Comparison of ENCODE assay signal across 16 mouse cellular contexts in genomic region chr17:93598181-93598685, GRCm38 (mm10).
"Had no signal": no experiment of that assay in that cellular context is flagged by ENCODE, and none has a peak within 500 bp of the region (broad histone marks: within the 10 kb centered on the region; RNA-seq: fewer than 3 reads in every experiment).

No protein-coding gene starts in this region.

- H3K4me1 ChIP-seq: limb, embryonic 15.5 days; liver, embryonic 13.5 days; lung, embryonic 15.5 days; megakaryocyte, embryonic 14.5 days; midbrain, embryonic 15.5 days; neural tube, embryonic 12.5 days; stomach, embryonic 15.5 days had no signal

- H3K27me3 ChIP-seq: limb, embryonic 15.5 days; liver, embryonic 13.5 days; lung, embryonic 15.5 days; megakaryocyte, embryonic 14.5 days; midbrain, embryonic 15.5 days; neural tube, embryonic 12.5 days; stomach, embryonic 15.5 days had no signal

- H3K9me3 ChIP-seq: limb, embryonic 15.5 days; liver, embryonic 13.5 days; lung, embryonic 15.5 days; megakaryocyte, embryonic 14.5 days; midbrain, embryonic 15.5 days; neural tube, embryonic 12.5 days; stomach, embryonic 15.5 days had no signal

- ATAC-seq: inflammation-experienced regulatory T-cells, adult 6 months; intestine, postnatal 0 days; liver, postnatal 0 days; midbrain, embryonic 15.5 days had no signal

- H3K9ac ChIP-seq: limb, embryonic 15.5 days; liver, embryonic 13.5 days; liver, postnatal 0 days; lung, embryonic 15.5 days; midbrain, embryonic 15.5 days; neural tube, embryonic 12.5 days; stomach, embryonic 15.5 days had no signal

- DNase-seq: kidney, adult 8-10 months; kidney, postnatal 36 days; liver, embryonic 13.5 days; liver, postnatal 0 days; lung, postnatal 14 days; thymus, postnatal 36 days had no signal

- H3K36me3 ChIP-seq: limb, embryonic 15.5 days; liver, embryonic 13.5 days; lung, embryonic 15.5 days; midbrain, embryonic 15.5 days; neural tube, embryonic 12.5 days; stomach, embryonic 15.5 days had no signal

- H3K27ac ChIP-seq: limb, embryonic 15.5 days; liver, embryonic 13.5 days; lung, embryonic 15.5 days; macrophage; midbrain, embryonic 15.5 days; neural tube, embryonic 12.5 days; stomach, embryonic 15.5 days had no signal

- H3K4me2 ChIP-seq: limb, embryonic 15.5 days; liver, embryonic 13.5 days; lung, embryonic 15.5 days; midbrain, embryonic 11.5 days; midbrain, embryonic 15.5 days; neural tube, embryonic 12.5 days; stomach, embryonic 15.5 days had no signal

- H3K4me3 ChIP-seq: limb, embryonic 15.5 days; liver, embryonic 13.5 days; lung, embryonic 15.5 days; megakaryocyte, embryonic 14.5 days; midbrain, embryonic 15.5 days; neural tube, embryonic 12.5 days; stomach, embryonic 15.5 days had no signal
